Mouse (Mus musculus): ENCODE results near the gene Pacrg. TPM values are rescaled to one million over a fixed set of nuclear protein-coding genes. Genes with fewer than 3 reads are reported as not detected.

Pacrg gene
- polyA plus RNA-seq, 1 experiment from 2014 or later = 1.2 TPM

GRCm38 (mm10) chr17:10620621-10621020 is 219.5 kb downstream of the Pacrg start:
- WGBS = 51% methylated on average over 2 of the region's 2 CpGs

GRCm38 (mm10) chr17:10619881-10620280 is 220.2 kb downstream of the Pacrg start:
- Histone ChIP-seq H3K4me3 (replicated peaks) (no peak overlapping the region), H3K27ac (no peak overlapping the region), H3K4me2 (no peak overlapping the region), H3K27me3 (no peaks in the 10 kb centered on the region), H3K9me3 (no peaks in the 10 kb centered on the region), H3K9ac (replicated peaks) (no peak overlapping the region), H3K4me1 (replicated peaks) (no peaks in the 10 kb centered on the region), H3K36me3 (no peaks in the 10 kb centered on the region)
- ATAC-seq (ENCODE audit: insufficient number of reproducible peaks, insufficient read depth, low FRiP score, low TSS enrichment, low read depth) = no peak
- 66% methylated on average over 3 of the region's 3 CpGs for WGBS

More at GRCm38 (mm10) chr17:10620621-10621020, 219.5 kb downstream of the Pacrg start:
- Histone ChIP-seq H3K9ac (replicated peaks) (no peak overlapping the region), H3K36me3 (no peaks in the 10 kb centered on the region), H3K4me3 (replicated peaks) (no peak overlapping the region), H3K9me3 (no peaks in the 10 kb centered on the region), H3K4me1 (replicated peaks) (no peaks in the 10 kb centered on the region), H3K27me3 (no peaks in the 10 kb centered on the region), H3K27ac (no peak overlapping the region), H3K4me2 (no peak overlapping the region)
- no peak for ATAC-seq (ENCODE audit: insufficient number of reproducible peaks, insufficient read depth, low FRiP score, low TSS enrichment, low read depth)

- Histone ChIP-seq H3K4me2 (no peak overlapping the region), H3K4me1 (replicated peaks) (no peaks in the 10 kb centered on the region), H3K9me3 (no peaks in the 10 kb centered on the region), H3K4me3 (replicated peaks) (no peak overlapping the region), H3K27ac (no peak overlapping the region), H3K27me3 (no peaks in the 10 kb centered on the region), H3K36me3 (no peaks in the 10 kb centered on the region), H3K9ac (replicated peaks) (no peak overlapping the region)
- 57% methylated on average over 4 of the region's 4 CpGs for WGBS
- ATAC-seq (ENCODE audit: insufficient number of reproducible peaks, insufficient read depth, low FRiP score, low TSS enrichment, low read depth) = no peak
Observed at GRCm38 (mm10) chr17:10617656-10618055, 222.5 kb downstream of the Pacrg start.

- Histone ChIP-seq H3K27me3 (no peaks in the 10 kb centered on the region), H3K9me3 (no peaks in the 10 kb centered on the region), H3K36me3 (no peaks in the 10 kb centered on the region), H3K9ac (replicated peaks) (no peak overlapping the region), H3K27ac (no peak overlapping the region), H3K4me2 (no peak overlapping the region), H3K4me1 (replicated peaks) (no peaks in the 10 kb centered on the region), H3K4me3 (replicated peaks) (no peak overlapping the region)
- ATAC-seq (ENCODE audit: insufficient number of reproducible peaks, insufficient read depth, low FRiP score, low TSS enrichment, low read depth) = no peak
- WGBS = 91% methylated on average over 7 of the region's 7 CpGs
Observed at GRCm38 (mm10) chr17:10615611-10616010, 224.5 kb downstream of the Pacrg start.

GRCm38 (mm10) chr17:10614696-10615095 is 225.4 kb downstream of the Pacrg start:
- H3K4me3 ChIP-seq (replicated peaks) = no peak overlapping the region
- no peaks in the 10 kb centered on the region for H3K36me3 ChIP-seq
- no peak overlapping the region for H3K27ac ChIP-seq
- H3K4me2 ChIP-seq = no peak overlapping the region
- ATAC-seq (ENCODE audit: insufficient number of reproducible peaks, insufficient read depth, low FRiP score, low TSS enrichment, low read depth) = no peak
- H3K9ac ChIP-seq (replicated peaks) = no peak overlapping the region
- H3K9me3 ChIP-seq = no peaks in the 10 kb centered on the region
- H3K27me3 ChIP-seq = no peaks in the 10 kb centered on the region
- no peaks in the 10 kb centered on the region for H3K4me1 ChIP-seq (replicated peaks)
- WGBS = 81% methylated on average over 6 of the region's 6 CpGs

GRCm38 (mm10) chr17:10611626-10612025 is 228.5 kb downstream of the Pacrg start:
- no peak for ATAC-seq (ENCODE audit: insufficient number of reproducible peaks, insufficient read depth, low FRiP score, low TSS enrichment, low read depth)
- Histone ChIP-seq H3K9me3 (no peaks in the 10 kb centered on the region), H3K4me3 (replicated peaks) (no peak overlapping the region), H3K4me1 (replicated peaks) (no peaks in the 10 kb centered on the region), H3K9ac (replicated peaks) (no peak overlapping the region), H3K27me3 (no peaks in the 10 kb centered on the region), H3K36me3 (no peaks in the 10 kb centered on the region), H3K4me2 (no peak overlapping the region), H3K27ac (no peak overlapping the region)
- WGBS = 60% methylated on average over 3 of the region's 3 CpGs

GRCm38 (mm10) chr17:10608146-10608545 is 232.0 kb downstream of the Pacrg start:
- Histone ChIP-seq H3K4me3 (replicated peaks) (no peak overlapping the region), H3K9me3 (no peaks in the 10 kb centered on the region), H3K4me2 (no peak overlapping the region), H3K27me3 (no peaks in the 10 kb centered on the region), H3K36me3 (no peaks in the 10 kb centered on the region), H3K9ac (replicated peaks) (no peak overlapping the region), H3K4me1 (replicated peaks) (no peaks in the 10 kb centered on the region), H3K27ac (no peak overlapping the region)
- ATAC-seq (ENCODE audit: insufficient number of reproducible peaks, insufficient read depth, low FRiP score, low TSS enrichment, low read depth) = no peak
- WGBS = 80% methylated on average over 4 of the region's 4 CpGs

- Histone ChIP-seq H3K4me1 (replicated peaks) (no peaks in the 10 kb centered on the region), H3K9me3 (no peaks in the 10 kb centered on the region), H3K27me3 (no peaks in the 10 kb centered on the region), H3K27ac (no peak overlapping the region), H3K4me2 (no peak overlapping the region), H3K4me3 (replicated peaks) (no peak overlapping the region), H3K9ac (replicated peaks) (no peak overlapping the region), H3K36me3 (no peaks in the 10 kb centered on the region)
- WGBS = 38% methylated on average over 3 of the region's 3 CpGs
- no peak for ATAC-seq (ENCODE audit: insufficient number of reproducible peaks, insufficient read depth, low FRiP score, low TSS enrichment, low read depth)
Observed at GRCm38 (mm10) chr17:10606090-10606489, 234.0 kb downstream of the Pacrg start.

GRCm38 (mm10) chr17:10597741-10598140 is 242.4 kb downstream of the Pacrg start:
- H3K9me3 ChIP-seq = no peaks in the 10 kb centered on the region
- ATAC-seq (ENCODE audit: insufficient number of reproducible peaks, insufficient read depth, low FRiP score, low TSS enrichment, low read depth) = no peak
- H3K4me2 ChIP-seq = no peak overlapping the region
- no peak overlapping the region for H3K27ac ChIP-seq
- H3K27me3 ChIP-seq = no peaks in the 10 kb centered on the region
- H3K36me3 ChIP-seq = no peaks in the 10 kb centered on the region
- no peak overlapping the region for H3K4me3 ChIP-seq (replicated peaks)
- 92% methylated on average over 4 of the region's 4 CpGs for WGBS
- H3K4me1 ChIP-seq (replicated peaks) = no peaks in the 10 kb centered on the region
- no peak overlapping the region for H3K9ac ChIP-seq (replicated peaks)

GRCm38 (mm10) chr17:10589604-10590003 is 250.5 kb downstream of the Pacrg start:
- WGBS = 66% methylated on average over 7 of the region's 7 CpGs
- Histone ChIP-seq H3K4me3 (replicated peaks) (no peak overlapping the region), H3K27me3 (no peaks in the 10 kb centered on the region), H3K9me3 (no peaks in the 10 kb centered on the region), H3K27ac (no peak overlapping the region), H3K36me3 (no peaks in the 10 kb centered on the region), H3K4me1 (replicated peaks) (no peaks in the 10 kb centered on the region; the same call in 1 of the 2 replicates), H3K9ac (replicated peaks) (no peak overlapping the region), H3K4me2 (no peak overlapping the region)
- ATAC-seq (ENCODE audit: insufficient number of reproducible peaks, insufficient read depth, low FRiP score, low TSS enrichment, low read depth) = no peak

- H3K27me3 ChIP-seq = no peaks in the 10 kb centered on the region
- 84% methylated on average over 7 of the region's 7 CpGs for WGBS
- no peaks in the 10 kb centered on the region for H3K9me3 ChIP-seq
- H3K27ac ChIP-seq = no peak overlapping the region
- H3K4me3 ChIP-seq (replicated peaks) = no peak overlapping the region
- H3K9ac ChIP-seq (replicated peaks) = no peak overlapping the region
- ATAC-seq (ENCODE audit: insufficient number of reproducible peaks, insufficient read depth, low FRiP score, low TSS enrichment, low read depth) = no peak
- peaks cover 3% of the 10 kb centered on the region; the same call in 1 of the 2 replicates for H3K4me1 ChIP-seq (replicated peaks)
- H3K36me3 ChIP-seq = no peaks in the 10 kb centered on the region
- no peak overlapping the region for H3K4me2 ChIP-seq
Observed at GRCm38 (mm10) chr17:10588922-10589400, 251.2 kb downstream of the Pacrg start.

GRCm38 (mm10) chr17:10583301-10583700 is 256.8 kb downstream of the Pacrg start:
- H3K36me3 ChIP-seq = no peaks in the 10 kb centered on the region
- no peak for ATAC-seq (ENCODE audit: insufficient number of reproducible peaks, insufficient read depth, low FRiP score, low TSS enrichment, low read depth)
- no peak overlapping the region for H3K27ac ChIP-seq
- H3K9ac ChIP-seq (replicated peaks) = no peak overlapping the region
- WGBS = 43% methylated on average over 3 of the region's 3 CpGs
- no peak overlapping the region for H3K4me3 ChIP-seq (replicated peaks)
- no peaks in the 10 kb centered on the region for H3K9me3 ChIP-seq
- H3K4me2 ChIP-seq = no peak overlapping the region
- no peaks in the 10 kb centered on the region for H3K27me3 ChIP-seq
- H3K4me1 ChIP-seq (replicated peaks) = peaks cover 10% of the 10 kb centered on the region
